In genomic region chr9:15149246-15149926, GRCm38 (mm10) we compare ENCODE assay signal across 31 mouse cellular contexts. TPM values are rescaled to one million over a fixed set of nuclear protein-coding genes. Genes with fewer than 3 reads are reported as not detected.
A peak's percentile ranks its signal among the peaks of the same experiment; 100 is the strongest.
DNase-seq lines count a peak whose midpoint lies in the region; ATAC-seq and TF ChIP-seq lines count a peak whose summit lies in the region.
"Had no signal": no experiment of that assay in that cellular context is flagged by ENCODE, and none has a peak within 500 bp of the region (broad histone marks: within the 10 kb centered on the region; RNA-seq: fewer than 3 reads in every experiment).

No protein-coding gene starts in this region.

- H3K4me1 ChIP-seq in hindbrain, postnatal 0 days (ENCODE audit: insufficient read depth, low read length), result no peaks in the 10 kb centered on the region
- no peaks in the 10 kb centered on the region for H3K4me1 ChIP-seq in hindbrain, embryonic 16.5 days (ENCODE audit: control insufficient read depth, insufficient read depth, low read depth, low read length)
- H3K4me1 ChIP-seq in lung, postnatal 0 days (ENCODE audit: insufficient read depth, low read depth, low read length), result no peaks in the 10 kb centered on the region
- H3K4me1 ChIP-seq: embryonic facial prominence, embryonic 10.5 days; embryonic facial prominence, embryonic 13.5 days; forebrain, embryonic 12.5 days; forebrain, embryonic 15.5 days had no signal

- H3K27me3 ChIP-seq in hindbrain, postnatal 0 days (ENCODE audit: insufficient read depth, low read length), result no peaks in the 10 kb centered on the region
- no peaks in the 10 kb centered on the region for H3K27me3 ChIP-seq in hindbrain, embryonic 16.5 days (replicated peaks; ENCODE audit: control insufficient read depth, insufficient read depth, low read length)
- no peaks in the 10 kb centered on the region for H3K27me3 ChIP-seq in lung, postnatal 0 days (replicated peaks; ENCODE audit: insufficient read depth, low read length)
- H3K27me3 ChIP-seq: embryonic facial prominence, embryonic 13.5 days; forebrain, embryonic 12.5 days; forebrain, embryonic 15.5 days; heart, embryonic 13.5 days had no signal

- H3K9ac ChIP-seq in hindbrain, postnatal 0 days (replicated peaks; ENCODE audit: low read length), result no peak overlapping the region
- H3K9ac ChIP-seq in hindbrain, embryonic 16.5 days (ENCODE audit: low read depth, low read length), result no peak overlapping the region
- H3K9ac ChIP-seq in lung, postnatal 0 days (replicated peaks; ENCODE audit: low read depth), result no peak overlapping the region
- H3K9ac ChIP-seq: embryonic facial prominence, embryonic 13.5 days; forebrain, embryonic 12.5 days; forebrain, embryonic 15.5 days; heart, embryonic 13.5 days; hindbrain, embryonic 14.5 days had no signal

- no peak overlapping the region for H3K4me2 ChIP-seq in hindbrain, postnatal 0 days (ENCODE audit: low read depth, low read length)
- H3K4me2 ChIP-seq in hindbrain, embryonic 16.5 days (ENCODE audit: low read length), result no peak overlapping the region
- no peak overlapping the region for H3K4me2 ChIP-seq in lung, postnatal 0 days (replicated peaks; ENCODE audit: low read depth, low read length)
- H3K4me2 ChIP-seq: embryonic facial prominence, embryonic 13.5 days; forebrain, embryonic 12.5 days; forebrain, embryonic 15.5 days; heart, embryonic 13.5 days; hindbrain, embryonic 14.5 days had no signal

- no peak for TF ChIP-seq CTCF in hindbrain, postnatal 0 days (IDR thresholded peaks at IDR 0.05; ENCODE audit: low read depth)
- no peak for TF ChIP-seq CTCF in lung, postnatal 0 days (IDR thresholded peaks at IDR 0.05)

- no peak overlapping the region for H3K4me3 ChIP-seq in hindbrain, postnatal 0 days (ENCODE audit: low read length)
- no peak overlapping the region for H3K4me3 ChIP-seq in hindbrain, embryonic 16.5 days (ENCODE audit: low read length)
- H3K4me3 ChIP-seq in lung, postnatal 0 days (ENCODE audit: low read depth, low read length), result no peak overlapping the region
- H3K4me3 ChIP-seq: embryonic facial prominence, embryonic 10.5 days; embryonic facial prominence, embryonic 13.5 days; erythroblast, embryonic 14.5 days; forebrain, embryonic 12.5 days; forebrain, embryonic 15.5 days; gastrocnemius, adult 2 months; heart, embryonic 13.5 days had no signal

- TF ChIP-seq EP300 in lung, postnatal 0 days (IDR thresholded peaks at IDR 0.05), result no peak

- no peaks in the 10 kb centered on the region for H3K36me3 ChIP-seq in hindbrain, postnatal 0 days (ENCODE audit: insufficient read depth, low read length)
- H3K36me3 ChIP-seq in hindbrain, embryonic 16.5 days (ENCODE audit: control insufficient read depth, insufficient read depth, low read length), result no peaks in the 10 kb centered on the region
- no peaks in the 10 kb centered on the region for H3K36me3 ChIP-seq in lung, postnatal 0 days (ENCODE audit: insufficient read depth, low read length)
- H3K36me3 ChIP-seq: embryonic facial prominence, embryonic 10.5 days; embryonic facial prominence, embryonic 13.5 days; forebrain, embryonic 12.5 days; forebrain, embryonic 15.5 days; heart, embryonic 13.5 days had no signal

- no peak for DNase-seq in hindbrain, postnatal 0 days (ENCODE audit: low spot score)
- DNase-seq in lung, postnatal 0 days (ENCODE audit: low spot score), result peak; percentile 27
- no peak for DNase-seq in lung, postnatal 14 days
- DNase-seq in telencephalon, adult 2 months (ENCODE audit: low read depth, low spot score), result peak; percentile 3
- no peak for DNase-seq in retina, embryonic 14.5 days (ENCODE audit: low spot score)
- DNase-seq: adrenal gland, adult 2 months; adrenal gland, postnatal 14 days; cerebellum, adult 11-12 months; cerebellum, adult 8-10 months; cerebellum, postnatal 10 days; cerebellum, postnatal 36 days; embryo, embryonic 11 days; gastrocnemius, adult 2 months; gastrocnemius, postnatal 14 days; heart, adult 18-20 months; heart, postnatal 14 days; heart, postnatal 4 days had no signal

- 0 out of 2 replicates have a peak, but pooled peaks have one; percentile 29 for ATAC-seq in hindbrain, postnatal 0 days
- no peak for ATAC-seq in hindbrain, embryonic 16.5 days
- peak; percentile 66 for ATAC-seq in lung, postnatal 0 days
- ATAC-seq: CD4-positive, CD25-positive, alpha-beta regulatory T cell, adult 4 months; forebrain, embryonic 15.5 days had no signal

- 59% methylated on average over 6 of the region's 6 CpGs for WGBS in hindbrain, postnatal 0 days
- 70% methylated on average over 6 of the region's 6 CpGs for WGBS in hindbrain, embryonic 16.5 days
- WGBS in lung, postnatal 0 days, result 52% methylated on average over 6 of the region's 6 CpGs

- no peak overlapping the region for H3K27ac ChIP-seq in hindbrain, postnatal 0 days
- no peak overlapping the region for H3K27ac ChIP-seq in hindbrain, embryonic 16.5 days (ENCODE audit: low read depth, low read length)
- no peak overlapping the region for H3K27ac ChIP-seq in lung, postnatal 0 days (ENCODE audit: low read length)
- H3K27ac ChIP-seq: embryonic facial prominence, embryonic 10.5 days; embryonic facial prominence, embryonic 13.5 days; forebrain, embryonic 12.5 days; forebrain, embryonic 15.5 days; gastrocnemius, adult 2 months; heart, embryonic 13.5 days; hindbrain, embryonic 14.5 days had no signal

- no peaks in the 10 kb centered on the region for H3K9me3 ChIP-seq in hindbrain, postnatal 0 days (ENCODE audit: low read length)
- H3K9me3 ChIP-seq in hindbrain, embryonic 16.5 days (ENCODE audit: control insufficient read depth, low read length), result no peaks in the 10 kb centered on the region
- no peaks in the 10 kb centered on the region for H3K9me3 ChIP-seq in lung, postnatal 0 days (ENCODE audit: low read length)
- H3K9me3 ChIP-seq: embryonic facial prominence, embryonic 10.5 days; embryonic facial prominence, embryonic 13.5 days; forebrain, embryonic 12.5 days; forebrain, embryonic 15.5 days; heart, embryonic 13.5 days had no signal

RNA-seq across cellular contexts. Expression of gene Hephl1, which starts 37.5 kb away (rescaled TPM):
- total RNA-seq in hindbrain, postnatal 0 days (2014; rRNA removed), result 0.21 TPM in 1 of 2 replicates, not detected in the other
- not detected in 2 replicates for polyA plus RNA-seq in hindbrain, postnatal 0 days (2015; fragmentation: Nextera tagmentation; extraction: Ambion mirVana)
- not detected in 2 replicates for polyA plus RNA-seq in hindbrain, embryonic 16.5 days (2015; fragmentation: Nextera tagmentation; extraction: Ambion mirVana)
- not detected in 2 replicates for polyA plus RNA-seq in lung, postnatal 0 days (2015; fragmentation: Nextera tagmentation; extraction: Ambion mirVana)
- total RNA-seq: MEL had no signal
- polyA plus RNA-seq: brain, embryonic 14.5 days; CD4-positive, CD25-positive, alpha-beta regulatory T cell, adult 4 months; cortical plate, adult 2 months; embryonic facial prominence, embryonic 10.5 days; erythroblast, embryonic 14.5 days; forebrain, embryonic 12.5 days; forebrain, embryonic 15.5 days; heart, embryonic 13.5 days; heart, embryonic 16.5 days; hindbrain, embryonic 11.5 days; hindbrain, embryonic 14.5 days had no signal

Comparison
In these comparisons a context has a peak if more than half of its experiments do, and no peak if none do; other contexts are left out.
1. DNase-seq: peak in lung, postnatal 0 days (single experiment) and telencephalon, adult 2 months (single experiment); none in hindbrain, postnatal 0 days (single experiment), lung, postnatal 14 days (single experiment) and retina, embryonic 14.5 days (single experiment).